Mouse (Mus musculus) ovary, adult 2 months (tissue): Measurements from ENCODE around the gene Zcchc2. TPM values are rescaled to one million over a fixed set of nuclear protein-coding genes. Genes with fewer than 3 reads are reported as not detected.

Experiments
- polyA plus RNA-seq: library from polyadenylated mRNA; depleted of rRNA; stranded (reverse); fragments of >200 nt; gene quantifications from 2 replicates; pipeline ENCODE4 v1.2.3, GENCODE M21; 2012; rRNA removed

The Zcchc2 gene
- 15.6 and 21.0 TPM in 2 replicates for polyA plus RNA-seq

DNA sequence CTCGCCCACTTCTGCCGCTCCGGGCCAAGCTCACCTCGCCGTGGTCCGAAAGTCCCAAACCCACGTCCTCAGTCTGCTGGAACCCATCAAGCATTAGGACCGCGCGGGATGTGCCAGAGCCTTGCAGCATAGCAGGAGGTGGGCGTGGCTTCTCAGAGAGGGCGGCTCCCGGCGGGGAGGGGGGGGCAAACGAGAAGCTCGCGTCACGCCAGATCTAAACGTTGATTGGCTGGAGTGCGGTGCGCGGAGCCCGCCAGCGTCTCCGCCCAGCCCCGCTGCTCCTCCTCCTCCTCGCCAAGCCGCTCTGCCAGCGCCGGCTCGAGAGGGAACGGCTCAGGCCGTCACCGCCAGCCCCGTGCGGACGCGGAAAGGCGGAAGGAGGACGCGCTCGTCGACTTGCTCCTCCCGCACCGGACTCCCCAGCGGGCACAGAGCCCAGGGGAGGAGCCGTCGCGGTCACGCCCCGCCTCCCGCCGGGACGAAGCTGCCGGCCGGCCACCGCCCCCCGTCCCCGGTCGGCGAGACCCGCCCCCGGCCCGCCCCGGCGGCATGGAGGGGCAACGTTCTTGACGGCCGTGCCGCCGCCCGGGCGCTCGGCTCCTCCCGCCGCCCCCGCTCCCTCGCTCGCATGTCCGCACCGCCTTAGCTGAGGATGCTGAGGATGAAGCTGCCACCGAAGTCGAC lies at the start of gene Zcchc2:
TSS of gene Zcchc2 (plus strand) at position 269 of the 684 bp plus-strand sequence.

Other genes starting within 250 kb of the Zcchc2 start
- 5.2 and 6.3 TPM in 2 replicates for gene Tnfrsf11a, start 209.7 kb upstream of the Zcchc2 start, polyA plus RNA-seq
- gene Phlpp1, start 181.3 kb downstream of the Zcchc2 start, polyA plus RNA-seq: 14.6 and 17.9 TPM in 2 replicates